In the genomic region with DNA sequence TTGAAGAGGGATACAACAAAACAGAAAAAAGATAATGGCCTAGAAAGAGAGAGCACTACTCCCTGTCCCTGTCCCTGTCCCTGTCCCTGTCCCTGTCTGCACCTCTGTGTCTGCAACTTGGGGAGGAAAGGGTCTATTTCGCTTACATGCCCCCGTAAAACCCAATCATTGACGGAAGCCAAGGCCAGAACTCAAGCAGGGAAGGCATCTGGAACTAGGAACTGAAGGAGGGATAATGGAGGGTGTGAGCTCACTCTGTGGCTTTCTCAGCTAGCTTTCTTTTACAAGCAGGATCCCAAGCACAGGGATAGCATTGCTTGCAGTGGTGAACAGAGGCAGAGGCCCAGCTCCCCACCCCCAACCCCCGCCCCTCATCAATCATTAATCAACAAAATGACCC, we compare ENCODE assay signal across 13 mouse cellular contexts.
"Had no signal": no experiment of that assay in that cellular context is flagged by ENCODE, and none has a peak within 500 bp of the region (broad histone marks: within the 10 kb centered on the region; RNA-seq: fewer than 3 reads in every experiment).

No protein-coding gene starts in this region.

- ATAC-seq: liver, embryonic 12.5 days; midbrain, embryonic 13.5 days; midbrain, embryonic 16.5 days had no signal

- DNase-seq: kidney, postnatal 10 days; kidney, postnatal 36 days; layer of hippocampus, adult 9-11 months; liver; lung, adult 18-20 months; lung, postnatal 10 days; lung, postnatal 36 days; right cerebral cortex, postnatal 25 days; spleen, adult 18-20 months; thymus, postnatal 25 days had no signal
